Mouse (Mus musculus) urinary bladder, adult 18-20 months (tissue): ENCODE data around the gene Dst.

Experiments used
- DNase-seq, 2 experiments: peaks; one replicate each; pipeline ENCODE4 v3.0.0; 2022; ENCODE audit warnings: low spot score in 2 of 2, mixed read lengths in 2 of 2

Dst gene

GRCm38 (mm10) chr1:34025879-34026278 is 117.9 kb downstream of the Dst start:
- DNase-seq, result no peak

- no peak for DNase-seq
These were observed 120.7 kb downstream of the Dst start for GRCm38 (mm10) chr1:34028722-34029121.

GRCm38 (mm10) chr1:34030330-34031021 is 122.5 kb downstream of the Dst start:
- no peak for DNase-seq

GRCm38 (mm10) chr1:34033052-34033451 is 125.0 kb downstream of the Dst start:
- no peak for DNase-seq

GRCm38 (mm10) chr1:34033478-34033877 is 125.5 kb downstream of the Dst start:
- DNase-seq, result no peak

GRCm38 (mm10) chr1:34033958-34034357 is 125.9 kb downstream of the Dst start:
- DNase-seq, result no peak

GRCm38 (mm10) chr1:34036111-34036510 is 128.1 kb downstream of the Dst start:
- no peak for DNase-seq

- DNase-seq, result no peak
These were observed 130.5 kb downstream of the Dst start for GRCm38 (mm10) chr1:34038571-34038970.

- no peak for DNase-seq
These were observed 132.0 kb downstream of the Dst start for GRCm38 (mm10) chr1:34040049-34040448.

GRCm38 (mm10) chr1:34040901-34041721 is 133.1 kb downstream of the Dst start:
- no peak for DNase-seq

GRCm38 (mm10) chr1:34042299-34042698 is 134.3 kb downstream of the Dst start:
- DNase-seq, result no peak

- DNase-seq, result no peak
These were observed 135.3 kb downstream of the Dst start for GRCm38 (mm10) chr1:34043327-34043726.

- no peak for DNase-seq
These were observed 136.0 kb downstream of the Dst start for GRCm38 (mm10) chr1:34043836-34044550.

- no peak for DNase-seq
These were observed 136.7 kb downstream of the Dst start for GRCm38 (mm10) chr1:34044675-34045074.

- no peak for DNase-seq
These were observed 139.3 kb downstream of the Dst start for GRCm38 (mm10) chr1:34047285-34047684.

GRCm38 (mm10) chr1:34051251-34051650 is 143.2 kb downstream of the Dst start:
- no peak for DNase-seq

GRCm38 (mm10) chr1:34052422-34052821 is 144.4 kb downstream of the Dst start:
- DNase-seq, result no peak

GRCm38 (mm10) chr1:34054970-34055369 is 146.9 kb downstream of the Dst start:
- DNase-seq, result no peak

GRCm38 (mm10) chr1:34056658-34057057 is 148.6 kb downstream of the Dst start:
- DNase-seq, result no peak

GRCm38 (mm10) chr1:34059231-34059630 is 151.2 kb downstream of the Dst start:
- DNase-seq, result no peak

- peak in 1 of 2 experiments; percentile 20 for DNase-seq
These were observed 152.4 kb downstream of the Dst start for GRCm38 (mm10) chr1:34060446-34060845.

GRCm38 (mm10) chr1:34061078-34061477 is 153.1 kb downstream of the Dst start:
- DNase-seq, result peak; percentile 71 to 76
